Mouse (Mus musculus): ENCODE measurements around the gene Zmynd11. TPM values are rescaled to one million over a fixed set of nuclear protein-coding genes. Genes with fewer than 3 reads are reported as not detected.

Gene Zmynd11
- polyA plus RNA-seq, 1 experiment from 2014 or later = 104 TPM

DNA sequence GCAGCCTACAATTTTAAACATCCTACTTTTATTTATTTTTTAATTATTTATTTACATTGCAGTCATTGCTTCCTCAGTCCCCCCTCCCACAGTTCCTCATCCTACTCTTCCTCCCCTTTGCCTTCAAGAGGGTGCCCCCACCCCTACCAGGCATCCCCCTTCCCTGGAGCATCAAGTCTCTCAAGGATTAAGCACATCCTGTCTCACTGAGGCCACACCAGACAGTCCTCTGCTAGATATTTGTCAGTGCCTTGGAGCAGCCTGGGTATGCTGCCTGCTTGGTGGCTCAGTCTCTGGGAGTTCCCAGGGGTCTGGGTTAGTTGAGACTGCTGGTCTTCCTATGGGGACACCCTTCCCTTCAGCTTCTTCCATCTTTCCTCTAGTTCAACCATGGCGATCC lies 91.0 kb downstream of the Zmynd11 start:
- H3K4me1 ChIP-seq = no peaks in the 10 kb centered on the region
- H3K9me3 ChIP-seq = peaks cover 20% of the 10 kb centered on the region
- DNase-seq (ENCODE audit: extremely low spot score, low spot score) = no peak
- no peaks in the 10 kb centered on the region for H3K27me3 ChIP-seq (ENCODE audit: poor library complexity, severe bottlenecking)
- no peak overlapping the region for H3K27ac ChIP-seq
- WGBS = 96% methylated on average over 1 of the region's 1 CpGs
- H3K36me3 ChIP-seq (replicated peaks) = no peaks in the 10 kb centered on the region
- no peak overlapping the region for H3K4me3 ChIP-seq

DNA sequence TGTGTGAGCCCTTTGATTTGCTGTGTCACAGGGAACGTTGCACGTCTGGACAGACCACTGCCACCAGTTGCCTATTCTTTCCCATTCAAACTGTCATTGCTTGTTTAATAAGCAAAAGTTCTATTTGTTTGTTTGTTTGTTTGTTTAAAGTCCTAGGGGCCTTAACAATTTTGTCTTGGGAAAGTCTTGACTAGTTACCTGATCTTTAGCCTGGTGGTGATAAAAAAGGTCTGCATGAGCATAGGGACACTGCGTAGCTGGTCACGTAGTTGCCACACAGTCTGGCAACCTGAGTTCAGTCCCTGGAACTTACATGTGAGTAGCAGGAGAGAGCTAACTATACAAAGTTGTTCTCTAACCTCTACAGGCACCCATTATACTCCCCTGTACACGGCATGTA lies 95.9 kb downstream of the Zmynd11 start:
- WGBS = 93% methylated on average over 5 of the region's 5 CpGs
- H3K27ac ChIP-seq = no peak overlapping the region
- H3K9me3 ChIP-seq = no peaks in the 10 kb centered on the region
- DNase-seq (ENCODE audit: extremely low spot score, low spot score) = no peak
- no peaks in the 10 kb centered on the region for H3K27me3 ChIP-seq (ENCODE audit: poor library complexity, severe bottlenecking)
- no peaks in the 10 kb centered on the region for H3K36me3 ChIP-seq (replicated peaks)
- H3K4me1 ChIP-seq = no peaks in the 10 kb centered on the region
- no peak overlapping the region for H3K4me3 ChIP-seq

- Histone ChIP-seq H3K27ac (no peak overlapping the region), H3K36me3 (replicated peaks) (0 out of 2 replicates have a peak, but pooled peaks cover 3% of the 10 kb centered on the region), H3K4me3 (no peak overlapping the region), H3K27me3 (ENCODE audit: poor library complexity, severe bottlenecking) (no peaks in the 10 kb centered on the region), H3K4me1 (no peaks in the 10 kb centered on the region), H3K9me3 (no peaks in the 10 kb centered on the region)
- no peak for DNase-seq (ENCODE audit: extremely low spot score, low spot score)
- 92% methylated on average over 7 of the region's 7 CpGs for WGBS
Measured at GRCm38 (mm10) chr13:9667954-9668496, 97.1 kb downstream of the Zmynd11 start.

GRCm38 (mm10) chr13:9663593-9663992 lies 101.5 kb downstream of the Zmynd11 start:
- WGBS = 98% methylated on average over 1 of the region's 1 CpGs
- DNase-seq (ENCODE audit: extremely low spot score, low spot score) = no peak
- no peaks in the 10 kb centered on the region for H3K27me3 ChIP-seq (ENCODE audit: poor library complexity, severe bottlenecking)
- peaks cover 21% of the 10 kb centered on the region for H3K36me3 ChIP-seq (replicated peaks)
- no peak overlapping the region for H3K27ac ChIP-seq
- no peaks in the 10 kb centered on the region for H3K4me1 ChIP-seq
- no peaks in the 10 kb centered on the region for H3K9me3 ChIP-seq
- H3K4me3 ChIP-seq = no peak overlapping the region

DNA sequence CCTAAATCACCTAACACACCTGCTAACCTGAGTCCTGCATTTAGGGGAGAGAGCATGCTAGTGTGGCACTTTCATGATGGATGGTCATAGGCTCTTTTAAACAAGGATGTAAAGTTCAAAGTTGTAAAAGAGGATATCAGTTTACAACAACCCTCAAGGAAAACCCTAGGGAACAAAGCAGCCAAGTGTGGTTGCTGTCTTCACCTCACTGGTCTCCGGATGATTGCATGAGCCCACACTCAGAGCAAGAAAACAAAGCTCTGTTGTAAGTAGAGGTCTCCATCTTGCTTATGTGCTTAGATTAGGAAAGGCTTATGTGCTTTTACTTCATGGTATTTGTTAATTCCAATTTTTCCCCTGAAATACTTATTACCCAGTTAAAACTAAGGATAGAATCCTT lies 104.4 kb downstream of the Zmynd11 start:
- no peak for DNase-seq (ENCODE audit: extremely low spot score, low spot score)
- H3K36me3 ChIP-seq (replicated peaks) = peaks cover 31% of the 10 kb centered on the region
- 90% methylated on average over 1 of the region's 1 CpGs for WGBS

DNA sequence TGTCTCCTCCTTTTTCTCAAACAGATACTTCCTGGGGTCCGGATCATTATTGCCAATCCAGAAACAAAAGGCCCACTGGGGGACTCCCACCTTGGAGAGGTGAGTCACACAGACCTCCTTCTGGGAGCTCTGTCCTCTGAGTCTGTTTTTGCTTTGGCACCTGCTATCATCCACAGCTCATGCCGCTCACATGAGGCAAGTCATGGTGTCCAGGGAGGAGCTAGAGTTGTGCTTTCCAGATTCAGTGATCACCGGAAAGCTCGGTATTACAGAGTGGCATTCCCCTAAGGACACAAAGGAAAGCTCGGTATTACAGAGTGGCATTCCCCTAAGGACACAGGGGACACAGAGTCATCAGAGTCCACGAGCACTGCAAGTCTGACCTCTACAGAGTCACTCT lies 108.5 kb downstream of the Zmynd11 start:
- Histone ChIP-seq H3K27ac (no peak overlapping the region), H3K4me3 (no peak overlapping the region), H3K4me1 (no peaks in the 10 kb centered on the region), H3K9me3 (no peaks in the 10 kb centered on the region), H3K36me3 (replicated peaks) (peaks cover 22% of the 10 kb centered on the region), H3K27me3 (ENCODE audit: poor library complexity, severe bottlenecking) (no peaks in the 10 kb centered on the region)
- no peak for DNase-seq (ENCODE audit: extremely low spot score, low spot score)
- WGBS = 93% methylated on average over 6 of the region's 6 CpGs

More for the DNA sequence above, 104.4 kb downstream of the Zmynd11 start:
- Histone ChIP-seq H3K9me3 (no peaks in the 10 kb centered on the region), H3K27me3 (ENCODE audit: poor library complexity, severe bottlenecking) (no peaks in the 10 kb centered on the region), H3K27ac (no peak overlapping the region), H3K4me3 (no peak overlapping the region), H3K4me1 (no peaks in the 10 kb centered on the region)

DNA sequence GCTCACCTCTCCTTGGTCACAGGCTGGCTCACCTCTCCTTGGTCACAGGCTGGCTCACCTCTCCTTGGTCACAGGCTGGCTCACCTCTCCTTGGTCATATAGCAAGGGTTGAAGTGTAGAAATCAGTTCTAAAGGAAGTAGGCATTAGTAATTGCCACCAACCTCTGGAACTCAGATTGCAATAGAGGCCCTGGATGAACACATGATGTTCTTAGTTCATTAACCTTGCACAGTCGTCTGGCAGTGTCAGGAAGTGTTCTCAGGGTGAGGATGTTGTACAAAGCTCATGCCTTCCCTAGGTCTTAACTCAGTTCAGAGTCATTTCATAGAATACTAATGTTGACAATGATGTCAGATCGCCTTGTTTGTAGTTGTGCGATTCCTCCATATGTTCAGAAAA lies 112.1 kb downstream of the Zmynd11 start:
- H3K27ac ChIP-seq = no peak overlapping the region
- 87% methylated on average over 3 of the region's 3 CpGs for WGBS
- DNase-seq (ENCODE audit: extremely low spot score, low spot score) = no peak
- peaks cover 10% of the 10 kb centered on the region for H3K36me3 ChIP-seq (replicated peaks)
- H3K4me3 ChIP-seq = no peak overlapping the region
- no peaks in the 10 kb centered on the region for H3K4me1 ChIP-seq
- no peaks in the 10 kb centered on the region for H3K9me3 ChIP-seq
- H3K27me3 ChIP-seq (ENCODE audit: poor library complexity, severe bottlenecking) = no peaks in the 10 kb centered on the region

DNA sequence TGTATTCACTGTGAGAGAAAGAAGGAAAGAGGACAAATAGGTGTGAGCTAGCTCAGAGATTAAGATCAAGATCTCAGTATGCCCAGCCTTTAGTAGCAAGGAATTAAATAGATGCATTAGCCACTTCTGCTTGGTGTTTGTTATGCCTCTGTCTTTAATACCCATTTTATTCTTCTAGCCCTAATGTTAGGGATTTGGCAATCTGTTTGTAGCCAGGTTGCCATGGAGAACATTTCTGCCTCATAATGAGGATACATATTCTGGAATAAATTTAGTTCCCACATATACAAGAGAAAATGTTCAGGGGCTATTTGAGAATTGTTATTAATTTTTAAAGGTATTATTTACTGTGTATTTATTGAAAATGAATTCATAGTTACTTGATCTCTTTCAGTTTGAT lies 114.5 kb downstream of the Zmynd11 start:
- Histone ChIP-seq H3K4me3 (no peak overlapping the region), H3K9me3 (no peaks in the 10 kb centered on the region), H3K27ac (no peak overlapping the region), H3K4me1 (no peaks in the 10 kb centered on the region), H3K36me3 (replicated peaks) (no peaks in the 10 kb centered on the region), H3K27me3 (ENCODE audit: poor library complexity, severe bottlenecking) (no peaks in the 10 kb centered on the region)
- no peak for DNase-seq (ENCODE audit: extremely low spot score, low spot score)

- WGBS = 97% methylated on average over 1 of the region's 1 CpGs
Measured at GRCm38 (mm10) chr13:9649894-9650293, 115.2 kb downstream of the Zmynd11 start.

GRCm38 (mm10) chr13:9648716-9649115 lies 116.4 kb downstream of the Zmynd11 start:
- H3K27me3 ChIP-seq (ENCODE audit: poor library complexity, severe bottlenecking) = no peaks in the 10 kb centered on the region
- H3K36me3 ChIP-seq (replicated peaks) = no peaks in the 10 kb centered on the region
- WGBS = 92% methylated on average over 13 of the region's 13 CpGs
- no peaks in the 10 kb centered on the region for H3K4me1 ChIP-seq
- no peaks in the 10 kb centered on the region for H3K9me3 ChIP-seq
- no peak overlapping the region for H3K27ac ChIP-seq
- no peak for DNase-seq (ENCODE audit: extremely low spot score, low spot score)
- H3K4me3 ChIP-seq = no peak overlapping the region

More at GRCm38 (mm10) chr13:9649894-9650293, 115.2 kb downstream of the Zmynd11 start:
- Histone ChIP-seq H3K27ac (no peak overlapping the region), H3K27me3 (ENCODE audit: poor library complexity, severe bottlenecking) (no peaks in the 10 kb centered on the region), H3K4me3 (no peak overlapping the region), H3K36me3 (replicated peaks) (no peaks in the 10 kb centered on the region), H3K9me3 (no peaks in the 10 kb centered on the region), H3K4me1 (no peaks in the 10 kb centered on the region)
- DNase-seq (ENCODE audit: extremely low spot score, low spot score) = no peak

GRCm38 (mm10) chr13:9637949-9638348 lies 127.2 kb downstream of the Zmynd11 start:
- no peak overlapping the region for H3K4me3 ChIP-seq
- H3K36me3 ChIP-seq (replicated peaks) = no peaks in the 10 kb centered on the region
- no peak for DNase-seq (ENCODE audit: extremely low spot score, low spot score)
- 72% methylated on average over 3 of the region's 3 CpGs for WGBS
- no peaks in the 10 kb centered on the region for H3K9me3 ChIP-seq
- no peak overlapping the region for H3K27ac ChIP-seq
- no peaks in the 10 kb centered on the region for H3K4me1 ChIP-seq
- no peaks in the 10 kb centered on the region for H3K27me3 ChIP-seq (ENCODE audit: poor library complexity, severe bottlenecking)

DNA sequence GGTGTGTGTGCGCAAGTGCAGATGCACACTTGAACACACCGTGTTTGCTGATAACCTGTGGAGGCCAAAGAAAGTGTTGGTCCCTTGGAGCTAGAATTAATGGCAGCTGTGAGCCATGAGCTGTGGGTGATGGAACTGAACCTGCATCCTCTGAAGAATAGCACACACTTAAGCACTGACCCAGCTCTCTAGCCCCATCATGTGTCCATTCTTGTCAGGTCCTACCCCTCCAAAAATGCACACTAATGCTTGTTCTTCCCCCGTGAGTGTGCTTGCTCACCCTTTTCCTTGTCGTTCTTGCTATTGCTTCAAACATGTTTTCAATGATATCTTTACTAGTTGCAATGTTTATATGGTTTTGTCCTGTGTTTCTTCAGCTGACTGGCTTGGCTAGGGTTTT lies 128.6 kb downstream of the Zmynd11 start:
- Histone ChIP-seq H3K4me3 (no peak overlapping the region), H3K4me1 (peaks cover 3% of the 10 kb centered on the region; the same call in 1 of the 2 replicates), H3K27me3 (ENCODE audit: poor library complexity, severe bottlenecking) (no peaks in the 10 kb centered on the region), H3K27ac (no peak overlapping the region), H3K9me3 (no peaks in the 10 kb centered on the region), H3K36me3 (replicated peaks) (no peaks in the 10 kb centered on the region)
- no peak for DNase-seq (ENCODE audit: extremely low spot score, low spot score)
- WGBS = 61% methylated on average over 4 of the region's 4 CpGs

DNA sequence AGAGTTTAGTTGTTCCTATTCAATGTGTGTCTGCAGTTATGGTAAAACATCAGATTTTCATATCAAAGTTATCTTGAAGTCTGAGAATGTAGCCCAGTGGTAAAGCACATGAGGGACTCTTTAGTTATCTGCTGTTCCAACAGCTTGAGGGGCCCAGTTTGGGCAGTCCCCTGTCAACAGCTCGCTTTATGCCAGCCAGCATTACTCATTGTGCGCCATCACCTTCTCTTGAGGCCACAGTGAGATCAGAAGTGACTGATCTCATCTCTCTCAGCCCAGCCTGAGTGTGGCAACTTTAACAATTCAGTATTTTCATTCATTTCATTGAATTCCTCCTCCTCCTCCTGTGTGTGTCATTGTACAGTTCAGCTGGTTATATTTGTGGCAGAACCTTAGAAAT lies 129.2 kb downstream of the Zmynd11 start:
- H3K27me3 ChIP-seq (ENCODE audit: poor library complexity, severe bottlenecking) = no peaks in the 10 kb centered on the region
- no peak overlapping the region for H3K27ac ChIP-seq
- no peaks in the 10 kb centered on the region for H3K36me3 ChIP-seq (replicated peaks)
- 86% methylated on average over 2 of the region's 2 CpGs for WGBS
- H3K9me3 ChIP-seq = no peaks in the 10 kb centered on the region
- DNase-seq (ENCODE audit: extremely low spot score, low spot score) = no peak
- no peak overlapping the region for H3K4me3 ChIP-seq
- peaks cover 3% of the 10 kb centered on the region; the same call in 1 of the 2 replicates for H3K4me1 ChIP-seq

All from forebrain, embryonic 10.5 days (tissue).